Mouse (Mus musculus): ENCODE results near the gene Idua. TPM values are rescaled to one million over a fixed set of nuclear protein-coding genes. Genes with fewer than 3 reads are reported as not detected.

The Idua gene
- total RNA-seq, 2 experiments from 2014 or later, result 16.8 to 17.1 TPM

GRCm38 (mm10) chr5:108677605-108678295 is 17.6 kb downstream of the Idua start:
- TF ChIP-seq CTCF (conservative IDR thresholded peaks at IDR 0.05), result peak; percentile 35
- peak; percentile 81 to 87 for DNase-seq (ENCODE audit: low spot score in 2 of 2)
- Histone ChIP-seq H3K27ac (peak overlapping the region; percentile 93), H3K4me3 (peak overlapping the region; percentile 50)

GRCm38 (mm10) chr5:108678296-108678854 is 18.2 kb downstream of the Idua start:
- no peak overlapping the region for H3K4me3 ChIP-seq
- TF ChIP-seq CTCF (conservative IDR thresholded peaks at IDR 0.05), result no peak
- DNase-seq (ENCODE audit: low spot score in 2 of 2), result no peak
- H3K27ac ChIP-seq, result peak overlapping the region; percentile 93

GRCm38 (mm10) chr5:108679909-108680308 is 19.8 kb downstream of the Idua start:
- Histone ChIP-seq H3K27ac (no peak overlapping the region), H3K4me3 (no peak overlapping the region)
- DNase-seq (ENCODE audit: low spot score in 2 of 2), result no peak
- TF ChIP-seq CTCF (conservative IDR thresholded peaks at IDR 0.05), result peak; percentile 66

GRCm38 (mm10) chr5:108680871-108681270 is 20.7 kb downstream of the Idua start:
- DNase-seq (ENCODE audit: low spot score in 2 of 2), result no peak
- TF ChIP-seq CTCF (conservative IDR thresholded peaks at IDR 0.05), result no peak

GRCm38 (mm10) chr5:108689091-108689490 is 29.0 kb downstream of the Idua start:
- peak; percentile 44 to 66 for DNase-seq (ENCODE audit: low spot score in 2 of 2)
- no peak for TF ChIP-seq CTCF (conservative IDR thresholded peaks at IDR 0.05)
- Histone ChIP-seq H3K4me3 (no peak overlapping the region), H3K27ac (peak overlapping the region; percentile 32; the same call in 1 of the 2 replicates)

More at GRCm38 (mm10) chr5:108680871-108681270, 20.7 kb downstream of the Idua start:
- Histone ChIP-seq H3K27ac (no peak overlapping the region), H3K4me3 (no peak overlapping the region)

- TF ChIP-seq CTCF (conservative IDR thresholded peaks at IDR 0.05), result peak; percentile 58
- Histone ChIP-seq H3K27ac (no peak overlapping the region), H3K4me3 (no peak overlapping the region)
- no peak for DNase-seq (ENCODE audit: low spot score in 2 of 2)
Measured at GRCm38 (mm10) chr5:108691152-108691551, 31.0 kb downstream of the Idua start.

- peak; percentile 65 for TF ChIP-seq CTCF (conservative IDR thresholded peaks at IDR 0.05)
- peak in 1 of 2 experiments; percentile 37 for DNase-seq (ENCODE audit: low spot score in 2 of 2)
Measured at GRCm38 (mm10) chr5:108692271-108692670, 32.1 kb downstream of the Idua start, which contains the start of gene Fgfrl1. Fgfrl1 (plus strand) TSS chr5:108692382.

GRCm38 (mm10) chr5:108693872-108694288 is 33.7 kb downstream of the Idua start:
- Histone ChIP-seq H3K4me3 (peak overlapping the region; percentile 65), H3K27ac (0 out of 2 replicates have a peak overlapping the region, but pooled peaks have one; percentile 61)
- DNase-seq (ENCODE audit: low spot score in 2 of 2), result peak; percentile 66 to 69
- no peak for TF ChIP-seq CTCF (conservative IDR thresholded peaks at IDR 0.05)

More at GRCm38 (mm10) chr5:108692271-108692670, 32.1 kb downstream of the Idua start, which contains the start of gene Fgfrl1:
- peak within 1 kb of the TSS; percentile 59; the same call in 1 of the 2 replicates for H3K27ac ChIP-seq
- H3K4me3 ChIP-seq, result peak within 1 kb of the TSS; percentile 65

- H3K4me3 ChIP-seq, result peak overlapping the region; percentile 65
- H3K27ac ChIP-seq, result peak overlapping the region; percentile 82
- DNase-seq (ENCODE audit: low spot score in 2 of 2), result peak; percentile 54 to 58
- TF ChIP-seq CTCF (conservative IDR thresholded peaks at IDR 0.05), result no peak
Measured at GRCm38 (mm10) chr5:108694352-108695261, 34.5 kb downstream of the Idua start.

GRCm38 (mm10) chr5:108695861-108696260 is 35.7 kb downstream of the Idua start:
- DNase-seq (ENCODE audit: low spot score in 2 of 2), result no peak

GRCm38 (mm10) chr5:108696542-108696941 is 36.4 kb downstream of the Idua start:
- no peak for TF ChIP-seq CTCF (conservative IDR thresholded peaks at IDR 0.05)
- no peak for DNase-seq (ENCODE audit: low spot score in 2 of 2)
- no peak overlapping the region for H3K4me3 ChIP-seq
- peak overlapping the region; percentile 82 for H3K27ac ChIP-seq

More at GRCm38 (mm10) chr5:108695861-108696260, 35.7 kb downstream of the Idua start:
- TF ChIP-seq CTCF (conservative IDR thresholded peaks at IDR 0.05), result no peak
- H3K4me3 ChIP-seq, result no peak overlapping the region; the same call in 1 of the 2 replicates
- peak overlapping the region; percentile 82 for H3K27ac ChIP-seq

GRCm38 (mm10) chr5:108697341-108697753 is 37.2 kb downstream of the Idua start:
- H3K27ac ChIP-seq, result peak overlapping the region; percentile 84
- TF ChIP-seq CTCF (conservative IDR thresholded peaks at IDR 0.05), result peak; percentile 45
- peak; percentile 71 to 86 for DNase-seq (ENCODE audit: low spot score in 2 of 2)
- no peak overlapping the region for H3K4me3 ChIP-seq

Measured in layer of hippocampus, adult 2 months (tissue).